Mouse (Mus musculus): ENCODE measurements around the gene Ank2. TPM values are rescaled to one million over a fixed set of nuclear protein-coding genes. Genes with fewer than 3 reads are reported as not detected.

The Ank2 gene
- total and polyA plus RNA-seq, 3 experiments = 18.9 to 95.5 (median 57.8) TPM

- ATAC-seq (ENCODE audit: extremely low read depth, insufficient number of reproducible peaks, low FRiP score, poor library complexity, severe bottlenecking) (no peak), DNase-seq (ENCODE audit: low spot score) (no peak)
- no peaks in the 10 kb centered on the region for H3K4me1 ChIP-seq (ENCODE audit: insufficient read depth, low read depth, low read length)
- no peak overlapping the region for H3K4me3 ChIP-seq (ENCODE audit: low read depth, low read length)
- no peaks in the 10 kb centered on the region for H3K27me3 ChIP-seq (ENCODE audit: insufficient read depth, low read length)
- TF ChIP-seq POLR2AphosphoS5 (IDR thresholded peaks at IDR 0.05; ENCODE audit: insufficient replicate concordance, low read depth, low read length) (no peak), CTCF (IDR thresholded peaks at IDR 0.05; ENCODE audit: low read depth, low read length) (no peak), TAL1 (conservative IDR thresholded peaks at IDR 0.05; ENCODE audit: low read depth, low read length) (no peak), GATA1 (IDR thresholded peaks at IDR 0.05; ENCODE audit: borderline replicate concordance, low read length) (no peak), GATA2 (IDR thresholded peaks at IDR 0.05; ENCODE audit: borderline replicate concordance, low read depth, low read length) (no peak)
- no peaks in the 10 kb centered on the region for H3K9me3 ChIP-seq (replicated peaks)
- H3K36me3 ChIP-seq (replicated peaks) = peaks cover 73% of the 10 kb centered on the region
Observed at GRCm38 (mm10) chr3:126944838-126945237, 554.3 kb downstream of the Ank2 start.

- ATAC-seq (ENCODE audit: extremely low read depth, insufficient number of reproducible peaks, low FRiP score, poor library complexity, severe bottlenecking) = no peak
- Histone ChIP-seq H3K4me1 (ENCODE audit: insufficient read depth, low read depth, low read length) (no peaks in the 10 kb centered on the region), H3K9me3 (replicated peaks) (no peaks in the 10 kb centered on the region), H3K36me3 (replicated peaks) (peaks cover 69% of the 10 kb centered on the region), H3K4me3 (ENCODE audit: low read depth, low read length) (no peak overlapping the region), H3K27me3 (ENCODE audit: insufficient read depth, low read length) (no peaks in the 10 kb centered on the region)
- DNase-seq (ENCODE audit: low spot score) = no peak
- no peak for TF ChIP-seq GATA1 (IDR thresholded peaks at IDR 0.05; ENCODE audit: borderline replicate concordance, low read length)
- no peak for TF ChIP-seq CTCF (IDR thresholded peaks at IDR 0.05; ENCODE audit: low read depth, low read length)
- no peak for TF ChIP-seq POLR2AphosphoS5 (IDR thresholded peaks at IDR 0.05; ENCODE audit: insufficient replicate concordance, low read depth, low read length)
- no peak for TF ChIP-seq GATA2 (IDR thresholded peaks at IDR 0.05; ENCODE audit: borderline replicate concordance, low read depth, low read length)
- TF ChIP-seq TAL1 (conservative IDR thresholded peaks at IDR 0.05; ENCODE audit: low read depth, low read length) = no peak
Observed at GRCm38 (mm10) chr3:126944081-126944480, 555.1 kb downstream of the Ank2 start.

GRCm38 (mm10) chr3:126940452-126940851, 558.7 kb downstream of the Ank2 start:
- no peaks in the 10 kb centered on the region for H3K4me1 ChIP-seq (ENCODE audit: insufficient read depth, low read depth, low read length)
- no peaks in the 10 kb centered on the region for H3K27me3 ChIP-seq (ENCODE audit: insufficient read depth, low read length)
- no peak for ATAC-seq (ENCODE audit: extremely low read depth, insufficient number of reproducible peaks, low FRiP score, poor library complexity, severe bottlenecking)
- DNase-seq (ENCODE audit: low spot score) = no peak
- TF ChIP-seq GATA2 (IDR thresholded peaks at IDR 0.05; ENCODE audit: borderline replicate concordance, low read depth, low read length) = no peak
- TF ChIP-seq GATA1 (IDR thresholded peaks at IDR 0.05; ENCODE audit: borderline replicate concordance, low read length) = no peak
- TF ChIP-seq TAL1 (conservative IDR thresholded peaks at IDR 0.05; ENCODE audit: low read depth, low read length) = no peak
- no peak for TF ChIP-seq CTCF (IDR thresholded peaks at IDR 0.05; ENCODE audit: low read depth, low read length)
- no peak for TF ChIP-seq POLR2AphosphoS5 (IDR thresholded peaks at IDR 0.05; ENCODE audit: insufficient replicate concordance, low read depth, low read length)
- H3K4me3 ChIP-seq (ENCODE audit: low read depth, low read length) = no peak overlapping the region
- H3K36me3 ChIP-seq (replicated peaks) = peaks cover 51% of the 10 kb centered on the region
- H3K9me3 ChIP-seq (replicated peaks) = no peaks in the 10 kb centered on the region

DNA sequence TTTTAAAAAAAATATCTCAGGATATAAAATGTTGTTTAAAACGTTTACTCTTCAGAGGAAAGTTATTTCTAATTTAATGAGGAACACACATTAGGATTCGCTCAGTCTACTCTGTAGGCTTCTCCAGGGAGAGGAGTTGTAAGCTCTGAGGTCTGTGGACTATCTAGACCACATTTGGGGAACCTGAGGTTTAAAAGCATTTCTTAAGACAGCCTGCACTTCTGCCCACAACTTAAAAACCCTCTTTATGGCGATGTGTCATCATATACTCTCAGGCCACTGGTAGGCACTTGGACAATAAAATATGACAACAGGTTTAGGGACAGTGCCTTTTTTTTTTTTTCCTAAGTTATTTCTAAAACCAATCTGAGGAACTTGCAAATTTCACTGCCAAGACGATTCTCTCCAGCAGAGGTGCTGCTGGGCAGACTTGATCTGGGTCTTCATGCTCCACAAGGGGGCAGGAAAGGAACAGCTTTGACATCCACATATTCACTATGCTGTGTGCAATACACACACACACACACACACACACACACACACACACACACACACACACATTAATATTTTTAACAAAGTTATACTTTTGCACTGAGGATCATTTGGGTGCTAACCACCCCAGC, 567.2 kb downstream of the Ank2 start:
- H3K9me3 ChIP-seq (replicated peaks) = no peaks in the 10 kb centered on the region
- H3K27me3 ChIP-seq (ENCODE audit: insufficient read depth, low read length) = no peaks in the 10 kb centered on the region
- TF ChIP-seq CTCF (IDR thresholded peaks at IDR 0.05; ENCODE audit: low read depth, low read length) (no peak), TAL1 (conservative IDR thresholded peaks at IDR 0.05; ENCODE audit: low read depth, low read length) (no peak), GATA1 (IDR thresholded peaks at IDR 0.05; ENCODE audit: borderline replicate concordance, low read length) (no peak), GATA2 (IDR thresholded peaks at IDR 0.05; ENCODE audit: borderline replicate concordance, low read depth, low read length) (no peak)
- no peak for ATAC-seq (ENCODE audit: extremely low read depth, insufficient number of reproducible peaks, low FRiP score, poor library complexity, severe bottlenecking)
- no peak for DNase-seq (ENCODE audit: low spot score)
- peaks cover 40% of the 10 kb centered on the region for H3K36me3 ChIP-seq (replicated peaks)
- no peaks in the 10 kb centered on the region for H3K4me1 ChIP-seq (ENCODE audit: insufficient read depth, low read depth, low read length)
- no peak overlapping the region for H3K4me3 ChIP-seq (ENCODE audit: low read depth, low read length)

- ATAC-seq (ENCODE audit: extremely low read depth, insufficient number of reproducible peaks, low FRiP score, poor library complexity, severe bottlenecking) = no peak; the same call in 1 of the 2 replicates
- no peaks in the 10 kb centered on the region for H3K9me3 ChIP-seq (replicated peaks)
Observed at GRCm38 (mm10) chr3:126923575-126924382, 575.4 kb downstream of the Ank2 start.

GRCm38 (mm10) chr3:126921941-126922340, 577.2 kb downstream of the Ank2 start:
- no peaks in the 10 kb centered on the region for H3K27me3 ChIP-seq (ENCODE audit: insufficient read depth, low read length)
- H3K9me3 ChIP-seq (replicated peaks) = no peaks in the 10 kb centered on the region
- ATAC-seq (ENCODE audit: extremely low read depth, insufficient number of reproducible peaks, low FRiP score, poor library complexity, severe bottlenecking) (no peak), DNase-seq (ENCODE audit: low spot score) (no peak)
- H3K36me3 ChIP-seq (replicated peaks) = peaks cover 22% of the 10 kb centered on the region
- TF ChIP-seq GATA1 (IDR thresholded peaks at IDR 0.05; ENCODE audit: borderline replicate concordance, low read length) (no peak), POLR2AphosphoS5 (IDR thresholded peaks at IDR 0.05; ENCODE audit: insufficient replicate concordance, low read depth, low read length) (no peak), CTCF (IDR thresholded peaks at IDR 0.05; ENCODE audit: low read depth, low read length) (no peak), GATA2 (IDR thresholded peaks at IDR 0.05; ENCODE audit: borderline replicate concordance, low read depth, low read length) (no peak), TAL1 (conservative IDR thresholded peaks at IDR 0.05; ENCODE audit: low read depth, low read length) (no peak)
- H3K4me1 ChIP-seq (ENCODE audit: insufficient read depth, low read depth, low read length) = peaks cover 8% of the 10 kb centered on the region
- H3K4me3 ChIP-seq (ENCODE audit: low read depth, low read length) = no peak overlapping the region

More at GRCm38 (mm10) chr3:126923575-126924382, 575.4 kb downstream of the Ank2 start:
- H3K4me3 ChIP-seq (ENCODE audit: low read depth, low read length) = no peak overlapping the region
- peaks cover 8% of the 10 kb centered on the region for H3K4me1 ChIP-seq (ENCODE audit: insufficient read depth, low read depth, low read length)
- H3K36me3 ChIP-seq (replicated peaks) = peaks cover 24% of the 10 kb centered on the region
- H3K27me3 ChIP-seq (ENCODE audit: insufficient read depth, low read length) = no peaks in the 10 kb centered on the region
- TF ChIP-seq TAL1 (conservative IDR thresholded peaks at IDR 0.05; ENCODE audit: low read depth, low read length) (no peak), POLR2AphosphoS5 (IDR thresholded peaks at IDR 0.05; ENCODE audit: insufficient replicate concordance, low read depth, low read length) (no peak), GATA1 (IDR thresholded peaks at IDR 0.05; ENCODE audit: borderline replicate concordance, low read length) (no peak), GATA2 (IDR thresholded peaks at IDR 0.05; ENCODE audit: borderline replicate concordance, low read depth, low read length) (no peak), CTCF (IDR thresholded peaks at IDR 0.05; ENCODE audit: low read depth, low read length) (no peak)
- DNase-seq (ENCODE audit: low spot score) = no peak

Data from G1E (cell line).